Mouse (Mus musculus) fibroblast of lung, adult 2 months (primary cell): ENCODE measurements around the gene Pak6.

ENCODE experiments used
- DNase-seq: peaks from one replicate; pipeline ENCODE4 v3.0.0-alpha.2; 2011; ENCODE audit warnings: low read depth

The Pak6 gene

GRCm38 (mm10) chr2:118665616-118666015 lies 2.5 kb downstream of the Pak6 start:
- no peak for DNase-seq

DNA sequence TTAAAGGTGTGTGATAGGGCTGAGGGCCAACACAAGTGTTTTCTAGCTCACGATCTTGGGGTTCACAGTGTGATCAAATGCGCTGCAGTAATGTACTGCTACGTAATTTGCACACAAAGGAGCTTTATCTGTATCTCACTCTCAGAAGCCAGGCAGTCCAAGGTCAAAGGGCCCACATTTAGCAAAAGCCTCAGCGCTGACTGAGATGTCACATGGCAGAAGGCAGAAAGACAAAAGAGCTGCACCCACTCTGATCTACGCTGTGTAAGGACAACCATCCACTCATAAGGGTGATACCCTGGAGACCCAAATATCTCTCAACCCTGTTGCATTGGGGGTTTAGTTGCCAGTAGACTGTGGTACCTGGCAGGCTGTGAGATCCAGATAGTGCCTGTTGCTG lies 4.1 kb downstream of the Pak6 start:
- no peak for DNase-seq

DNA sequence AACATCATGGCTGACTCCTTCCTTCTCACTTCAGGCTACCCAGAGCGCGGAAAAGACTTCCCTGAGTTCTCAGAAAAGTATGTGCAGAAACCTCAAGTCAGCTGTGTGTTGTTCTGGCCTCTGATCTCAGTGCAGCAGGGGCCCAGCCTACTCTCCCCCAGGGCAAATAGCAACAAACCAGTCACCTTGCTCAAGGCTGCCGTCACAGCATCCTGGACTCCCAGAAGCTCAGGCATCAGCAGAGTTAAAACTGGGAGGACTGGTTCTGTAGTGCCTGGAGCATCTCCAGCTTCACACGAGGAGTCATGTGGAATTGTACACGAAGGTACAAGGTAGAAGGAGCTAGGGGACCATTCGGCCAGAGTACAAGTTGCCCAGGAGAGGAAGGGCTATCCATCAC lies 6.1 kb downstream of the Pak6 start:
- no peak for DNase-seq

DNA sequence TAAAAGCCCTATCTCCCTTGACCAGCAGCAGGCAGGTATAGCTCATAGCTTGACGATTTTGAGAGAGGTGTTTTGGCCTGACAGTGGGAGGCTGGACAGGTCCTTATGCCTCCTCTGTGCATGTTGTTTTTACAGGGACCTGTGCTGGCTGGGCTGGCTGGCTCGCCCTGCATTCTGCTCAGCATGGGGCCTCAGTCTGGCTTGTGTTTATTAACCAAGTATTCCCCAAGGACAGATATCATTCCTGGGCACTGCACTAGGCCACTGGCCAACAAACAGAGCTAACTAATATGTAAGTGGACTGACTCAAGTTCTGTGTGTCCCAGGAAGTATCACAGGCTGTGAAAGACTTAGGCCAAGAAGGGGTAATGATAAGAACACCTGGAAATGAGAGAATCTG lies 6.7 kb downstream of the Pak6 start:
- DNase-seq = peak; percentile 68

DNA sequence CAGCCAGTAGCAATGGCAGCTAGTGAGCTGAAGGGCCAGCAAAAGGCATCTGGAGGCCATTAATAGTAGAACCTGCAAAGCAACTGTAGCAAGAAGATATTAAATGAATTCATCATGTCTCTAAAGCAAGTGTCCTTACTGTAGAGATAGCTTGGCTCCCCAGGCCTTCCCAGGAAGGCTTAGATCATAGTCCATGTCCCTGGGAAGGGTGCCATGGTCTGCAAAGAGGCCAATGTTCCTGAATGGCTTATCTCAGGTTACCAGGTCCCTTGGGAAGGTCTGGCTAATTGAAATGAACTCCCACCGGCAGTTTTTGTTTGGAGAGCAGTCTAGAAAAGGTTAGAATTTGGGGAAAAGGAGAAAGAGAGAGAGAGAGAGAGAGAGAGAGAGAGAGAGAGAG lies 8.6 kb downstream of the Pak6 start:
- DNase-seq = no peak

DNA sequence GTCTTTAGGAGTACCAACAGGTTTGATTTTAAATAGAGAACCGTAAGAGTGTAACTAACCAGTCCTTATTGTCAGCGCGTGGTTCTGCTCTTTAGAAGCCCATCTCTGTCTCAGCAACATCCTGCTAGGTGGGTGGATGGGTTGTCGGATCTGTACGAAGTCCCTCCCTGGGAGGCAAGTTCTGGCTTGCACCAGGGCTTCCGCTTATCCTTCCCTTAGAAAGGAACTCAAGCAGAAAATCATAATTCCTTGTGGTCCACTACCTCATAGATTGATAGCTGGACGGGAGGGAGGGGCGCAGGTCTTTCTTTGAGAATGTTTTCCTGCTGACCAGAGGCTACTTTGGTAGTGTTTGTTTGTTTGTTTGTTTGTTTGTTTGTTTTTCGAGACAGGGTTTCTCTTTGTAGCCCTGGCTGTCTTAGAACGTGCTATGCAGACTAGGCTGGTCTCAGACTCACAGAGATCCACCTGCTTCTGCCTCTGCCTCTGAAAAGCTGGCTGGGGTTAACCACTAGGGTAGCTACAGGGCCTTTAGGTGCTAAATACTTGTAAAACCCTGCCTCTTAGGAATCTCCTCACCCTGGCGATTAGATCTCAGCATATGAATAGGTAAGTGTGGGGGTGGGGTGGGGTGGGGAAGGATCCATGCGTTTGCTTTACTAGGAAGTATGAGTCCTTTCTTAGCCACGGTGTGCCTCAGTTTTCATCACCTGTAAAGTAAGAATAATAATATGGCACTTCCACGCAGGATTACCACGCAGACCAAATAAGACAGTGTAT lies 10.8 kb downstream of the Pak6 start:
- no peak for DNase-seq

DNA sequence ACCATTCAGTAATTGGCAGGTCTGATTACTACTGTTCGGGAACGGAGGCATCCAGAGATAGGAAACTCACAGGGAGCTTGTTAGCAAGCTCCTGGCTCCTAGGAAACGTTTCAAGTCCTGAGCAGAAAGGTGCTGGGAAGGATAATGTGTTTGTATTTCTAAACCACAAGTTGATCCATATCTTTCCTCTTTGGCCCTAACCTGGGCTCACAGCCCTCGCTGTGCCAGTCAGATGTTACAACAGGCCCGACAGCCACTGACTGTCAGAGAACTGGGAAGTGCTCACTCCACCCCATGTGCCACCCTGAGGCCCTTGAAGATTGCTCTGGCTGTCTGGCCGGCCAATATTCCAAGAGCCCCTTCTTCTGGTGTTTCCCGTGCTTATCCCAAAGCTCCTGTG lies 11.4 kb downstream of the Pak6 start:
- no peak for DNase-seq

- DNase-seq = no peak
These were observed 14.0 kb downstream of the Pak6 start for GRCm38 (mm10) chr2:118676839-118677741.

DNA sequence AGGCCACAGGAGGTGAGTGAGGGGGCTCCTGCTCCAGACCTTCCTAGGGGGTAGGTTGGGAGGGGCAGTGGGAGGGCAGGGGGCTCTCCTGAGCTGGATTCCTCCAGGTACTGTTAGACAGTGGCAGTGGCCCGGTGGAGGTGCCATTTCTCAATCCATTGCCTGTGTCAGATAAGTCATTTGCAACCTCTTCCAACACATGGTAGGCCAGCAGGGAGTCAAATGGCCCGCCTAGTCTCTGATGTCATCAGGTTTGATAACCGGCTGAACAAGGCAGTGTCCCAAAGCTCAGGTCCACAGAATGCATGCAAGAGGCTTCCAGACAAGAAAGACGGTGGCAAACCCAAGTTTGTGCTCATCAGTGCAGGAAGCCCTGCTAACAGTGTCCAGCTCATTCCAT lies 14.7 kb downstream of the Pak6 start:
- no peak for DNase-seq

DNA sequence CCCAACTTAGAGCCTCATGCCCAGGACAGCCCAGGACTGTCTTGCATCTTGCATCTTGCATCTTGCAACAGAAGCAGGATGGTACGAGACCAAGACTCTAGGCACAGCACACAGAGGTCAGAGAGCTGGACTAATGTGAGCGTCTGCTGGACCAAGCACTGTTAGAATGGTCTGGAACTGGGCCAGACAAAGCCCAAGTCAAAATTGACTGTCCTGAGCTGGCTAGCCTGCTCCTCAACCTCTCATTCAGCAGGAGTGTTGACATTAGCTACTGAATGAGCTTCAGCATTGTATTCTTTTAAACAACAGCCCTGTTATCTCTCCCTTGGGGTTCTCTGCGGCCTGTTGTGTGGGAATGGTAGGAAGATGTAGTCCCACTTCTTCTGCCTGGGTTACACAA lies 16.5 kb downstream of the Pak6 start:
- no peak for DNase-seq

- DNase-seq = no peak
These were observed 17.8 kb downstream of the Pak6 start for GRCm38 (mm10) chr2:118680926-118681325.

DNA sequence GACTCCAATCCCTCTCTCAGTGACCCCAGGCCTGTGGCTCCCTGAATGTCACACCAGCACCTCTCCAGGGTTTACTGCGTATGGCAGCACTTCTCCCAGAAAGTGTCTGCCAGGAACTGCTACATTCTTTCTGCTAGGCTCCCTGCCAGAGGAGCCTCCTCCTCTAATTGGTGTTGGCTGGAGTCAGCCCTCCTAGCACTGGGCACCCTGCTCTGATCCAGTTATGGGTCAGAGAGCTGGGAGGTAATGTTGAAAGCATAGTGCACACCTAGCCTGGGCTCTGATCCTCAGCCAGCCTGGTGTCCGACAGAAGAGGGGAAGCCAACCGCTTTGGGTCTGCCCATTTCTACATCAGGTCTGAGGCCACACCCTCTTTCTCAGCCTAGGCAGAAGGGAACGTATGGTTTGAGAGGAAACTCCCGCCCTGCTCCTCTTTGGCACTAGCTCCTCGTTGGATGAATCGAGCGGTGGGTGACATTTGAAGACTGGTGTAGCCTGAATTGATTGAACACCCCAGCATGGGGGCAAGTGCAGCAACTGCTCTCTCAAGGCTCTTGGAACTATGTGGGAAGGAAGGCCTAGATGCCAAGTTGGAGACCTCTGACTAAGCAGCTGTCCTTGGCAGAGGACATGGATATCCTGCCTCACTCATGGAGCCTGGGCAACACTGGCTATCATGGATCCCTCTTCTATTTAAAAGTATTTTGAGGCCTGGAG lies 19.6 kb downstream of the Pak6 start:
- DNase-seq = no peak

- no peak for DNase-seq
These were observed 22.0 kb downstream of the Pak6 start for GRCm38 (mm10) chr2:118685088-118685487.

DNA sequence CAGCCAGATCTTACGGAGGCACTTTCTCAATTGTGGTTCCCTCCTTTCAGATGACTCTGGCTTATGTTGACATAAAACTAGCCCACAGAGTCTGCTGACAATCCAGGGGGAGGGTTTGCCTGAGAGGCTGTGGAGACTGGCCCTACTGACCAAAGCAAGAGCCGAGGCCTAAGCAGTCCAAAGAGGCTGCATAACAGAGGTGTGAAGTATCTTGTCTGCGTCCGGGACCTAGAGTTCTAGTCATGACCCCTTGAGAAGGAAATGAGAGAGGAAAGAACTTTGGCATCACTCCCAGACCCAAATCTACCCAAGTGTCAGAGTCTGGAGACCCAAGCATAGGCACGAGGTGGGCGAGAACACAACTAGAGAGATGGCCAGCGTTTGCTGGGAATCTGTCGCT lies 23.6 kb downstream of the Pak6 start:
- DNase-seq = no peak

GRCm38 (mm10) chr2:118687791-118688190 lies 24.7 kb downstream of the Pak6 start:
- no peak for DNase-seq

DNA sequence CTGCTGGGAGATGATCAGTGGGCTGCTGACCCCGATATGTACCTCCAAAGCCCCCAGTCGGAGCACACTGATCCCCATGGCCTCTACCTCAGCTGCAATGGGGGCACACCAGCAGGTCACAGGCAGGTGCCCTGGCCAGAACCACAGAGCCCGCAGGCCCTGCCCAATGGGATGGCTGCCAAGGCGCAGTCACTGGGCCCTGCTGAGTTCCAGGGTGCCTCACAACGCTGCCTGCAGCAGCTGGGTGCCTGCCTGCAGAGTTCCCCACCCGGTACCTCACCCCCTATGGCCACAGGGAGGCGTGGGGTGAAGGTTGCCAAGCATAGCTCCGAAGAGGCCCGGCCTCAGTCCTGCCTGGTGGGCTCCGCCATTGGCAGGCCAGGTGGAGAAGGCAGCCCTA lies 26.8 kb downstream of the Pak6 start:
- no peak for DNase-seq

DNA sequence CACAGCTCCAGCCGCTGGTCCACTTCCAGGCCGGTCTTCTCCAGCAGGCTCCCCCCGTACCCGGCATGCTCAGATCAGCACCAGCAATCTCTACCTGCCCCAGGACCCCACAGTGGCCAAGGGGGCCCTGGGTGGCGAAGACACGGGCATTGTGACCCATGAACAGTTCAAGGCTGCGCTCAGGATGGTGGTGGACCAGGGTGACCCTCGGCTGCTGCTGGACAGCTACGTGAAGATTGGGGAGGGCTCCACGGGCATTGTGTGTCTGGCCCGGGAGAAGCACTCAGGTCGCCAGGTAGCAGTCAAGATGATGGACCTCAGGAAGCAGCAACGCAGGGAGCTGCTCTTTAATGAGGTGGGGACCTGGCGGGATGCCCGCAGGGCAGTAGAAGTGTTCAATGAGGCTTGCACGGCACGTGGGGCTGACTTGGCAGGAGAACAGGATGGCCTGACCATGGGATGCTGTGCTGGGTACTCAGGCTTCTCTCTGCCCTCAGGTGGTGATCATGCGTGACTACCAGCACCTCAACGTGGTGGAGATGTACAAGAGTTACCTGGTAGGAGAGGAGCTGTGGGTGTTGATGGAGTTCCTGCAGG lies 30.4 kb downstream of the Pak6 start:
- no peak for DNase-seq

GRCm38 (mm10) chr2:118695677-118696232 lies 32.7 kb downstream of the Pak6 start:
- DNase-seq = no peak

- no peak for DNase-seq
These were observed 33.6 kb downstream of the Pak6 start for GRCm38 (mm10) chr2:118696451-118697308.

- no peak for DNase-seq
These were observed 34.3 kb downstream of the Pak6 start for GRCm38 (mm10) chr2:118697311-118697877.

DNA sequence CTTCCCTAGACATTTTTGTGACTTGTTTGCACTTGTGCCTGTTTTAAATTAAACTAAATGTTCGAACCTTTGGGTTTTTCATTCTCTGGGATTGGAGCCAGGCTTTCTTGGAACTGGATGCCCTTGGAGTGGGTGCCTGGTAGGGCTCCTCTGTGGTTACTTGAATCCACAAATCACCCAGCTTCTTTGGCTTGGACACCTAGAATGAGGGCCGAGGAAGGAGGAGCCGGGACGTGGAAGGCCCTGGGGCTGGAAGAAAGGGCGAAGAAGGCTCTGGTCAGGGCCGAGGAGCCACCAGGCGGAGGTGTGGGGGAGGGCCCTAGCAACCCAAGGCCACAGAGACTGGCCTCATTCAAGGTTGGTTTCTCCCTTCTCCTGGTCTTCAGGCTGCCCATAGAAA lies 34.9 kb downstream of the Pak6 start:
- peak; percentile 54 for DNase-seq
